10 mouse cellular contexts compared by ENCODE assay signal in the genomic region with DNA sequence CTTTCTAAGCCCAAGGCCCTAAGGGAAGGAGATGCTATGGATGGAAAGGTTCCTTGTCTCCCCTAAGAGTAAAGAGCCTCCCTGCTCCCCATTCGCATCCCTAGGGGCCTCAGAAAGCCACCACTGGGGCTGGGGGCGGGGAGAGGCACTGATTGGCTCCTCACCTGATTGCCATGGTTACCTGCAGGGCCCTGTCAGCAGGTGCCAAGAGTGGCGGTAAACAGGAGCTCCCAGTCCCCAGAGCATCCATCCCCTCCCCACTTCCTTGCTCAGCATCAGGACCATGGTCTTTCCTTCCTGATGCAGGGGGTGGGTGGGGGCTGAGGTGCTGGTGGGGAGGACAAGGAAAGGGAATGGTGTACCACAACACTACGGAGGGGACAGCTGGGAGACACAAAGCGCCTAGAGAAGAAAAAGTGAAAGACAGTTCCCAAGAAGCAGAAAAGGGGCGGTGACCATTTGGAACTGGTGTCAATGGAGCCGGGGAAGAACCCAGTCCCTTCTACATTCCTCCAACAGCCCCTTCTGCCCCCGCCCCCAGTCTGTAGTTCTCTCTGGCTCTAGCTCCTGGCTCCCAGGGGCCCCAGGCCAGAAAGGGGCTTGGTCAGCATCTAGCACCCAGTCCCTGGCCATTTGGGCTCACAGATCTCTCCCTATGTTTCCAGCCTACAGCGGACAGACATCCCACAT. TPM values are rescaled to one million over a fixed set of nuclear protein-coding genes. Genes with fewer than 3 reads are reported as not detected.
DNase-seq lines count a peak whose midpoint lies in the region; ATAC-seq and TF ChIP-seq lines count a peak whose summit lies in the region.
"Had no signal": no experiment of that assay in that cellular context is flagged by ENCODE, and none has a peak within 500 bp of the region (broad histone marks: within the 10 kb centered on the region; RNA-seq: fewer than 3 reads in every experiment).

No protein-coding gene starts in this region.

- no peaks in the 10 kb centered on the region for H3K27me3 ChIP-seq in kidney, embryonic 14.5 days (ENCODE audit: control insufficient read depth, insufficient read depth, low read length)
- no peaks in the 10 kb centered on the region for H3K27me3 ChIP-seq in forebrain, embryonic 16.5 days (replicated peaks; ENCODE audit: control insufficient read depth, insufficient read depth, low read length)
- no peaks in the 10 kb centered on the region for H3K27me3 ChIP-seq in midbrain, embryonic 11.5 days (ENCODE audit: control insufficient read depth, insufficient read depth, low read length)

- peaks cover 24% of the 10 kb centered on the region for H3K36me3 ChIP-seq in kidney, embryonic 14.5 days (ENCODE audit: control insufficient read depth, insufficient read depth, low read length)
- peaks cover 5% of the 10 kb centered on the region for H3K36me3 ChIP-seq in forebrain, embryonic 16.5 days (ENCODE audit: control insufficient read depth, insufficient read depth)
- H3K36me3 ChIP-seq in midbrain, embryonic 11.5 days (ENCODE audit: control insufficient read depth, insufficient read depth, low read length): peaks cover 8% of the 10 kb centered on the region; the same call in 1 of the 2 replicates

- ATAC-seq in kidney, embryonic 14.5 days (ENCODE audit: low FRiP score, low TSS enrichment): no peak
- ATAC-seq in forebrain, embryonic 16.5 days: no peak
- ATAC-seq in midbrain, embryonic 11.5 days (ENCODE audit: low FRiP score): no peak

- H3K9me3 ChIP-seq in kidney, embryonic 14.5 days (ENCODE audit: control insufficient read depth, low read length): no peaks in the 10 kb centered on the region
- no peaks in the 10 kb centered on the region for H3K9me3 ChIP-seq in forebrain, embryonic 16.5 days (ENCODE audit: control insufficient read depth, low read length)
- no peaks in the 10 kb centered on the region for H3K9me3 ChIP-seq in midbrain, embryonic 11.5 days (ENCODE audit: control insufficient read depth, low read length)

- H3K4me2 ChIP-seq in kidney, embryonic 14.5 days (replicated peaks; ENCODE audit: low read depth, low read length): peak overlapping the region; percentile 19; the same call in 1 of the 2 replicates
- peak overlapping the region; percentile 88 for H3K4me2 ChIP-seq in forebrain, embryonic 16.5 days (ENCODE audit: low read length)
- H3K4me2 ChIP-seq in midbrain, embryonic 11.5 days: peak overlapping the region; percentile 26; the same call in 1 of the 2 replicates

- DNase-seq in kidney, postnatal 25 days: no peak
- peak; percentile 74 for DNase-seq in brain, embryonic 14.5 days (ENCODE audit: low read depth)
- no peak for DNase-seq in midbrain, embryonic 11.5 days (ENCODE audit: low spot score, missing footprints)
- DNase-seq in adipocyte (ENCODE audit: low spot score): no peak
- no peak for DNase-seq in left cerebral cortex, adult 9 months (ENCODE audit: low spot score in 2 of 2)
- DNase-seq in B cell, adult 2 months: no peak
- DNase-seq: cerebellum, adult 8-10 months had no signal

- TF ChIP-seq POLR2A in brain, embryonic 14.5 days (IDR thresholded peaks at IDR 0.05; ENCODE audit: borderline replicate concordance, extremely low read depth, insufficient read depth, insufficient read length, poor library complexity, severe bottlenecking): no peak

- H3K4me1 ChIP-seq in kidney, embryonic 14.5 days (ENCODE audit: control insufficient read depth, insufficient read depth, low read length): peaks cover 39% of the 10 kb centered on the region
- H3K4me1 ChIP-seq in forebrain, embryonic 16.5 days (replicated peaks; ENCODE audit: control insufficient read depth, insufficient read depth, low read length): peaks cover 51% of the 10 kb centered on the region
- peaks cover 33% of the 10 kb centered on the region for H3K4me1 ChIP-seq in midbrain, embryonic 11.5 days (ENCODE audit: control insufficient read depth, insufficient read depth, low read length)

- TF ChIP-seq CTCF in brain, embryonic 14.5 days (IDR thresholded peaks at IDR 0.05; ENCODE audit: borderline replicate concordance, extremely low read depth, insufficient read depth, insufficient read length): no peak

- H3K27ac ChIP-seq in kidney, embryonic 14.5 days (ENCODE audit: low read depth, low read length): no peak overlapping the region
- H3K27ac ChIP-seq in forebrain, embryonic 16.5 days (ENCODE audit: low read length): peak overlapping the region; percentile 73
- no peak overlapping the region for H3K27ac ChIP-seq in midbrain, embryonic 11.5 days (ENCODE audit: low read depth, low read length)
- H3K27ac ChIP-seq: liver, embryonic 14.5 days had no signal

- 0 out of 2 replicates have a peak overlapping the region, but pooled peaks have one; percentile 23 for H3K9ac ChIP-seq in kidney, embryonic 14.5 days (ENCODE audit: low read depth, low read length)
- peak overlapping the region; percentile 28 for H3K9ac ChIP-seq in forebrain, embryonic 16.5 days (replicated peaks; ENCODE audit: low read depth, low read length)
- H3K9ac ChIP-seq in midbrain, embryonic 11.5 days (ENCODE audit: low read length): peak overlapping the region; percentile 46
- H3K9ac ChIP-seq: liver, embryonic 14.5 days had no signal

- 37% methylated on average over 9 of the region's 9 CpGs for WGBS in kidney, embryonic 14.5 days
- 7% methylated on average over 9 of the region's 9 CpGs for WGBS in forebrain, embryonic 16.5 days
- WGBS in midbrain, embryonic 11.5 days: 26% methylated on average over 9 of the region's 9 CpGs

- H3K4me3 ChIP-seq in kidney, embryonic 14.5 days (ENCODE audit: low read length): no peak overlapping the region
- peak overlapping the region; percentile 26 for H3K4me3 ChIP-seq in forebrain, embryonic 16.5 days (replicated peaks; ENCODE audit: low read length)
- H3K4me3 ChIP-seq in midbrain, embryonic 11.5 days (ENCODE audit: low read depth, low read length): 0 out of 2 replicates have a peak overlapping the region, but pooled peaks have one; percentile 5

RNA-seq across cellular contexts. Expression of a gene that starts 4.4 kb away (rescaled TPM):
- 19.3 and 23.1 TPM in 2 replicates for polyA plus RNA-seq in kidney, embryonic 14.5 days (2014; fragmentation: Nextera tagmentation; extraction: Ambion mirVana)
- polyA plus RNA-seq in brain, embryonic 14.5 days (2012; rRNA removed): 175 and 188 TPM in 2 replicates
- polyA plus RNA-seq in forebrain, embryonic 16.5 days (2015; fragmentation: Nextera tagmentation; extraction: Ambion mirVana): 14.8 and 19.8 TPM in 2 replicates
- polyA plus RNA-seq in midbrain, embryonic 11.5 days (2014; fragmentation: Nextera tagmentation; extraction: Ambion mirVana): 13.4 and 16.1 TPM in 2 replicates

RNA-seq across cellular contexts. Expression of a gene that starts 7.3 kb away (rescaled TPM):
- polyA plus RNA-seq in kidney, embryonic 14.5 days (2014; fragmentation: Nextera tagmentation; extraction: Ambion mirVana): 525 and 539 TPM in 2 replicates
- polyA plus RNA-seq in brain, embryonic 14.5 days (2012; rRNA removed): 356 and 525 TPM in 2 replicates
- 403 and 431 TPM in 2 replicates for polyA plus RNA-seq in forebrain, embryonic 16.5 days (2015; fragmentation: Nextera tagmentation; extraction: Ambion mirVana)
- polyA plus RNA-seq in midbrain, embryonic 11.5 days (2014; fragmentation: Nextera tagmentation; extraction: Ambion mirVana): 477 and 517 TPM in 2 replicates

RNA-seq across cellular contexts. Expression of a gene that starts 10.2 kb away (rescaled TPM):
- 30.5 and 34.2 TPM in 2 replicates for polyA plus RNA-seq in kidney, embryonic 14.5 days (2014; fragmentation: Nextera tagmentation; extraction: Ambion mirVana)
- polyA plus RNA-seq in brain, embryonic 14.5 days (2012; rRNA removed): 13.1 and 13.5 TPM in 2 replicates
- 14.6 and 15.4 TPM in 2 replicates for polyA plus RNA-seq in forebrain, embryonic 16.5 days (2015; fragmentation: Nextera tagmentation; extraction: Ambion mirVana)
- polyA plus RNA-seq in midbrain, embryonic 11.5 days (2014; fragmentation: Nextera tagmentation; extraction: Ambion mirVana): 13.4 and 19.0 TPM in 2 replicates

RNA-seq across cellular contexts. Expression of a gene that starts 32.6 kb away (rescaled TPM):
- 5.7 and 10.0 TPM in 2 replicates for polyA plus RNA-seq in kidney, embryonic 14.5 days (2014; fragmentation: Nextera tagmentation; extraction: Ambion mirVana)
- 40.8 and 49.6 TPM in 2 replicates for polyA plus RNA-seq in brain, embryonic 14.5 days (2012; rRNA removed)
- polyA plus RNA-seq in forebrain, embryonic 16.5 days (2015; fragmentation: Nextera tagmentation; extraction: Ambion mirVana): 4.2 and 5.1 TPM in 2 replicates
- polyA plus RNA-seq in midbrain, embryonic 11.5 days (2014; fragmentation: Nextera tagmentation; extraction: Ambion mirVana): 3.5 and 4.3 TPM in 2 replicates

RNA-seq across cellular contexts. Expression of a gene that starts 48.6 kb away (rescaled TPM):
- polyA plus RNA-seq in kidney, embryonic 14.5 days (2014; fragmentation: Nextera tagmentation; extraction: Ambion mirVana): 1.9 and 2.6 TPM in 2 replicates
- 68.5 and 92.5 TPM in 2 replicates for polyA plus RNA-seq in brain, embryonic 14.5 days (2012; rRNA removed)
- 4.1 and 4.7 TPM in 2 replicates for polyA plus RNA-seq in forebrain, embryonic 16.5 days (2015; fragmentation: Nextera tagmentation; extraction: Ambion mirVana)
- 2.4 TPM in 2 replicates for polyA plus RNA-seq in midbrain, embryonic 11.5 days (2014; fragmentation: Nextera tagmentation; extraction: Ambion mirVana)

Comparison
In these comparisons a context has a peak if more than half of its experiments do, and no peak if none do; other contexts are left out.
1. H3K4me2 ChIP-seq: peak in every context shown above with its lines; median percentile 88 in forebrain, embryonic 16.5 days; 26 in midbrain, embryonic 11.5 days; 19 in kidney, embryonic 14.5 days.